Mouse (Mus musculus) hindbrain, embryonic 14.5 days (tissue): Measurements from ENCODE around the gene Setdb2. TPM values are rescaled to one million over a fixed set of nuclear protein-coding genes. Genes with fewer than 3 reads are reported as not detected.
A peak's percentile ranks its signal among the peaks of the same experiment; 100 is the strongest.
"Not testable (repeated sequence)": the region's sequence is repeated elsewhere in the genome, so short reads cannot be mapped to it uniquely, and the experiment has no call there.

Source experiments
- ATAC-seq: fragments of 200-750 bp; cut with Nextera tagmentation; 2 replicates; pipeline ENCODE4 v1.8.0; 2017; ENCODE audit warnings: moderate number of reproducible peaks, mild to moderate bottlenecking, moderate TSS enrichment, moderate library complexity; ENCODE audit not compliant: low FRiP score
- DNase-seq: peaks from one replicate; pipeline ENCODE4 v3.0.0-alpha.2; 2015; ENCODE audit warnings: low spot score
- H3K27ac ChIP-seq: fragments of 300-500 bp; sonication (generic); 2 replicates; pipeline ENCODE4 v1.5.1; 2014; ENCODE audit warnings: mild to moderate bottlenecking, moderate library complexity
- H3K27me3 ChIP-seq: fragments of 300-500 bp; sonication (generic); 2 replicates; pipeline ENCODE4 v1.6.1; 2014; ENCODE audit warnings: mild to moderate bottlenecking, low read length, mixed read lengths; ENCODE audit not compliant: control insufficient read depth, insufficient read depth
- H3K36me3 ChIP-seq: fragments of 300-500 bp; sonication (generic); replicated peaks from 2 replicates; pipeline ENCODE4 v1.6.1; 2014; ENCODE audit not compliant: control insufficient read depth, insufficient read depth
- H3K4me1 ChIP-seq: fragments of 300-500 bp; sonication (generic); replicated peaks from 2 replicates; pipeline ENCODE4 v1.6.1; 2014; ENCODE audit warnings: antibody characterized with exemption, low read length, mixed read lengths; ENCODE audit not compliant: control insufficient read depth, insufficient read depth
- H3K4me2 ChIP-seq: fragments of 300-500 bp; sonication (generic); replicated peaks from 2 replicates; pipeline ENCODE4 v1.6.1; 2014; ENCODE audit warnings: mild to moderate bottlenecking, moderate library complexity
- H3K4me3 ChIP-seq: fragments of 300-500 bp; sonication (generic); replicated peaks from 2 replicates; pipeline ENCODE4 v1.5.1; 2014; ENCODE audit warnings: mild to moderate bottlenecking, low read length
- H3K9ac ChIP-seq: fragments of 300-500 bp; sonication (generic); 2 replicates; pipeline ENCODE4 v1.6.1; 2014
- H3K9me3 ChIP-seq: fragments of 300-500 bp; sonication (generic); 2 replicates; pipeline ENCODE4 v1.6.1; 2016; ENCODE audit warnings: low read length; ENCODE audit not compliant: control insufficient read depth
- WGBS: fragments of 180-500 bp; shearing (Covaris S2); extraction: QIAGEN DNeasy Blood & Tissue Kit; methylation state at CpG from one replicate; pipeline ENCODE4 v1.1.7; 2014; 5-methylcytosine and 5-hydroxymethylcytosine counted together
- polyA plus RNA-seq: library from polyadenylated mRNA; unstranded; fragments of >200 nt; fragmentation: Nextera tagmentation; extraction: Ambion mirVana; gene quantifications from 2 replicates; pipeline ENCODE4 v1.2.1, GENCODE M21; 2014

The Setdb2 gene
- polyA plus RNA-seq, 1 experiment from 2014 or later = 6.3 TPM

DNA sequence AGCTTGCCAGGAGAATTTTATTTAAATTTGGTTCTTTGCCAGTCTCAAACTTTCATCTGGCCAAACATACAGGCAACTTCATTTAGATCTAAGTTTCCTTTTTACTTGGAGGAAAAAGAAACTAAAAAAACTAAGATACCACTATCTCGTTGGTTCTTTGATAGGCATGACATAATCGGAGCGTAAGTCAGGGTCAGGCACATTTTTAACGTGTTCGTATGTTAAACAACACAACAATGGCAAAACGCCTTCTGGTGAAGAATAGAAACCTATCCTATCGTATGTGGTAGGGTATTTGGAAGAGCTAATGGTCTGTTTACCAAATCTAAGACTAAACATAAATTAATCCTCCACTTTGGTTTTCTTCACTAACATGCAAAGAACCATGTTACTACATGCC is 645 bp downstream of the Setdb2 start:
- Histone ChIP-seq H3K36me3 (no peaks in the 10 kb centered on the region), H3K27me3 (no peaks in the 10 kb centered on the region), H3K4me2 (peak overlapping the region; percentile 92), H3K27ac (no peak overlapping the region), H3K9ac (peak overlapping the region; percentile 62), H3K9me3 (no peaks in the 10 kb centered on the region), H3K4me1 (peaks cover 5% of the 10 kb centered on the region), H3K4me3 (peak overlapping the region; percentile 79)
- ATAC-seq (no peak), DNase-seq (peak; percentile 36)
- WGBS = 14% methylated on average over 7 of the region's 7 CpGs

DNA sequence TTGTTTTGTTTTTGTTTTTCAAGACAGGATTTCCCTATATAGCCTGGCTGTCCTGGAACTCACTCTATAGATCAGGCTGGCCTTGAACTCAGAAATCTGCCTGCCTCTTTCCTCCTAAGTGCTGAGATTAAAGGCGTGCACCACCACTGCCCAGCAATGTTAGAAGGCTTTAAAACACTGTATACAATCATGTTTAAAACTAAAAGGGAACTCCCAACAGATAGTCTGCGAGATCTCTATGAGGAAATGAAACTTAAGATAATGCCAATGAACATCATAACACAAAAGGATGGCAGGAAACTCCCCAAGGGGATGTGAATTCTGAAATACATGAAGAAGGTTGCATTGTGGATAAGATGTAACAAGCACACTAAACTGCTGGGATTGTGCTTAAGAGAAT is 2.2 kb downstream of the Setdb2 start:
- ATAC-seq (no peak), DNase-seq (no peak)
- no peaks in the 10 kb centered on the region for H3K36me3 ChIP-seq
- H3K4me1 ChIP-seq = peaks cover 5% of the 10 kb centered on the region
- no peak overlapping the region for H3K4me3 ChIP-seq
- no peak overlapping the region for H3K4me2 ChIP-seq
- WGBS = 97% methylated on average over 2 of the region's 2 CpGs
- no peak overlapping the region for H3K27ac ChIP-seq
- no peaks in the 10 kb centered on the region for H3K9me3 ChIP-seq
- H3K9ac ChIP-seq = no peak overlapping the region
- H3K27me3 ChIP-seq = no peaks in the 10 kb centered on the region

DNA sequence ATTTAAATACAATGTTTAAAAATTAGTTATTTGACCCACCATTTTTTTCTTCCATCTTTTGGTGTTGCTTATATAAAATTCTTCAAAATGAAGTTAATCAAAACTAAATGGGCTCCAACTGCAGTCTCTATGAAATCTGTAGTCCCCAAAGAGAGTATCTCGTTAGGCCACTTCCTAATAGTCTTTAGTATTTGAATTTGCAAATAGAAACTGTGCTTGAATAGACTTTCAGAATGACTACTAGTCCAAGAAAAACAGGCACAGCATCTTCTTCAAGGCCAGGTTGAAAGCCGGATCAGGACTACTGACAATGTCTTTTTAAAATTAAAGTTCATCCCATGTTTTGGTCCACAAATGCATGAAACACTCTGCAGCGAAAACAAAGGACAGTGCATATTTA is 3.3 kb downstream of the Setdb2 start:
- H3K4me3 ChIP-seq = no peak overlapping the region

DNA sequence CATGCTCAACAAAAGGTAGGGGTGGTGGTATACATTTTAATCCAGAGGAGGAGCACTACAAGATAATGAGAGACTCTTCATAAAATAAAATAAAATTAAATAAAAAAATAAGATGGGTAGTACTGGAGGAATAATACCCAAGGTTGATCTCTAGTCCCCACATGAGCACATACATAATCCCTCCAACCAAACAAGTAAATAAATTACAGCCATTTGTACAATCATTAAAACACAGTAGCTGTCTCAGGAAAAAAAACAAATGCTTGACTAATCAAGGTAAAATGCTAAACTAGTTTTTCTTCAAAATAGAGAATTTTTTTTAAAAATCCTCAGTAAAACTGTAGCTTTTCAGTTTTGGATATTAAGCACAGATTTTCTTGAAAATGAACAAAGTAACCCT is 5.5 kb downstream of the Setdb2 start:
- ATAC-seq (no peak), DNase-seq (no peak)
- no peak overlapping the region for H3K27ac ChIP-seq
- no peaks in the 10 kb centered on the region for H3K9me3 ChIP-seq
- H3K4me2 ChIP-seq = no peak overlapping the region
- H3K27me3 ChIP-seq = no peaks in the 10 kb centered on the region
- H3K4me3 ChIP-seq = no peak overlapping the region
- H3K4me1 ChIP-seq = peaks cover 5% of the 10 kb centered on the region
- no peak overlapping the region for H3K9ac ChIP-seq
- H3K36me3 ChIP-seq = no peaks in the 10 kb centered on the region

More for the DNA sequence above, 3.3 kb downstream of the Setdb2 start:
- H3K4me2 ChIP-seq = no peak overlapping the region
- ATAC-seq (no peak), DNase-seq (no peak)
- no peak overlapping the region for H3K27ac ChIP-seq
- no peaks in the 10 kb centered on the region for H3K27me3 ChIP-seq
- 94% methylated on average over 3 of the region's 3 CpGs for WGBS
- no peaks in the 10 kb centered on the region for H3K36me3 ChIP-seq
- no peaks in the 10 kb centered on the region for H3K9me3 ChIP-seq
- H3K9ac ChIP-seq = no peak overlapping the region
- peaks cover 5% of the 10 kb centered on the region for H3K4me1 ChIP-seq

DNA sequence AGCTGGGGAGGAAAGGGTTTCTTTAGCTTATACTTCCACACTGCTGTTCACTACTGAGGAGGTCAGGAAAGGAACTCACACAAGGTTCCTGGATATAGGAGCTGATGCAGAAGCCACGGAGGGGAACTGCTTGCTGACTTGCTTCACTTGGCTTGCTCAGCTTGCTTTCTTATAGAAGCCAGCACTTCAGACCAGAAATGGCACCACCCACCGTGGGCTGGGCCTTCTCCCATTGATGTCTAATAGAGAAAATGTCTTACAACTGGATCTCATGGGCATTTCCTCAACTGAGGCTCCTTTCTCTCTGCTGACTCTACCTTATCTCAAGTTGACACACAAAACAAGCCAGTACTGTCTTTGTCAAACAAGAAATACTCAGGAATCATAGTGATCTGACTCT is 6.8 kb downstream of the Setdb2 start:
- H3K9ac ChIP-seq = no peak overlapping the region
- H3K9me3 ChIP-seq = no peaks in the 10 kb centered on the region
- 71% methylated on average over 2 of the region's 2 CpGs for WGBS
- no peak overlapping the region for H3K4me2 ChIP-seq
- H3K27me3 ChIP-seq = no peaks in the 10 kb centered on the region
- no peaks in the 10 kb centered on the region for H3K36me3 ChIP-seq
- H3K4me3 ChIP-seq = no peak overlapping the region
- no peaks in the 10 kb centered on the region for H3K4me1 ChIP-seq
- ATAC-seq = no peak
- no peak for DNase-seq
- no peak overlapping the region for H3K27ac ChIP-seq

DNA sequence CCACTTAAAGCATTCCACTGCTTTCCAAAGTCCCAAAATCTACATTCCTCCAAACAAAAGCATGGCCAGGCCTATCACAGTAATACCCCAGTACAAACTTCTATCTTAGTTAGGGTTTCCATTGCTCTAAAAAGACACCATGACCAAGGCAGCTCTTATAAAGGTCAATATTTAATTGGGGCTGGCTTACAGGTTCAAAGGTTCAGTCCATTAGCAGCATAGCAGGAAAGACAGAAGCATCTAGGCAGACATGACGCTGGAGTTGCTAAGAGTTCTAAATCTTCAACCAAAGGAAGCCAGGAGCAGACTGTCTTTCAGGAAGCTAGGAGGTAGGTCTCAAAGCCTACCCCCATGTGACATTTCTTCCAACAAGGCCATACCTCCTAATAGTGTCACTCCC is 10.1 kb downstream of the Setdb2 start:
- H3K9me3 ChIP-seq = no peaks in the 10 kb centered on the region
- H3K36me3 ChIP-seq = no peaks in the 10 kb centered on the region
- H3K4me1 ChIP-seq = no peaks in the 10 kb centered on the region
- DNase-seq (no peak), ATAC-seq (no peak)
- WGBS = 96% methylated on average over 1 of the region's 1 CpGs
- no peak overlapping the region for H3K4me3 ChIP-seq
- no peak overlapping the region for H3K27ac ChIP-seq
- H3K4me2 ChIP-seq = no peak overlapping the region
- no peak overlapping the region for H3K9ac ChIP-seq
- H3K27me3 ChIP-seq = no peaks in the 10 kb centered on the region

DNA sequence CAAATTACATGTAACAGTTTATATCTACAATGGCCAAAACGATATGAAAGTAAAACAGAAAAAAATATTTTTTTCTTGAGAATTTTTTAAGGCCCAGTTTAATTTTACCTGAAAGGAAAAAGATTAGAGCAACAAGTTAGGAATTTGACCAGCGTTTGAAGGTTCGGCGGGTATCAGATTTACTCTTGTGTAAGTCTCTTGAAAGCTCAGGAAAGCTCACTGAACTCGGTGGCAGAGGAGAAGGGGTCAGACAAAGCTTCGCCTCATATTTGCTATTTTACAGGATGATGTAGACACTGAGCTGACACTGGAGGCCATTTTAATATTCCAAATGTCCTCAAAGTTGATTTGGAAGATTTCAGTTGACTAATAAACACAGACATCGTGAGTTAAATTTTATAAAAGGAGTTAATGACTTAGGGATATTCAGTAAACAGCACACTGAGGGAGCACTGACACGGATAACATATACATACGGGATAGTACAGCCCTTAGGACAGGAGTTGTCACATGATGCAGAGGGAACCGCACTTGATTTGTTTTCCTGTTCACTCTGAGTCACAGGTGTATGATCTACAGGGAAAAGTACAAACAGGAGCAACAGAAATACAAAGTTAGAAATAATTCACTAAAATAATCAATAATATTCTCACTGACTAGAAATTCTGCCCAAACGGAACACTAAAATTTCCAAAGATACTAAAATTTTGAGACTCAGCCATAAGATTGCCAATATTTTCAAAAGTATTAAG is 17.6 kb downstream of the Setdb2 start:
- 91% methylated on average over 11 of the region's 11 CpGs for WGBS
- no peak for ATAC-seq
- no peak overlapping the region for H3K4me3 ChIP-seq
- no peaks in the 10 kb centered on the region for H3K9me3 ChIP-seq
- no peak overlapping the region for H3K27ac ChIP-seq
- no peaks in the 10 kb centered on the region for H3K27me3 ChIP-seq
- DNase-seq = no peak
- H3K4me1 ChIP-seq = no peaks in the 10 kb centered on the region
- H3K9ac ChIP-seq = no peak overlapping the region
- H3K4me2 ChIP-seq = no peak overlapping the region
- 0 out of 2 replicates have a peak, but pooled peaks cover 7% of the 10 kb centered on the region for H3K36me3 ChIP-seq

DNA sequence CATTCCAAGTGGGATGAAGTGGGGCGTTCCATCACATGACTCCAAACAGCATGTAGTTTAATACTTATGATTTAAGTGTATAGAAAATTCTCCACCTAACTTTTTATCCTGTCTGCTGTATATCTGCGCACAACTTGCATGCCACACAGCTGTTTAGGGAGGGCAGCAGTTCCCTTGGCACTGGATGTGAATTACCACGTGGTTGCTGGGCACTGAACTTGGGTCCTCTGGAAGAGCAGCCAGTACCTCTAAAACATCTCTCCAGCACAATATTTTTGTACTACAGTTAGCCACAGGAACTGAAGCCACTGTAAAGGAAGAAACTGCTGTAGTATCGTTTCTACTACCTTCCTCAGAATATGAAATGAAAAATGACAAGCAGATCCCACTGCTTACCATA is 22.5 kb downstream of the Setdb2 start:
- Histone ChIP-seq H3K27me3 (no peaks in the 10 kb centered on the region), H3K4me1 (no peaks in the 10 kb centered on the region), H3K4me3 (no peak overlapping the region), H3K4me2 (no peak overlapping the region), H3K9me3 (no peaks in the 10 kb centered on the region), H3K27ac (no peak overlapping the region), H3K36me3 (peaks cover 25% of the 10 kb centered on the region), H3K9ac (no peak overlapping the region)
- DNase-seq (no peak), ATAC-seq (no peak)
- WGBS = 92% methylated on average over 4 of the region's 4 CpGs

DNA sequence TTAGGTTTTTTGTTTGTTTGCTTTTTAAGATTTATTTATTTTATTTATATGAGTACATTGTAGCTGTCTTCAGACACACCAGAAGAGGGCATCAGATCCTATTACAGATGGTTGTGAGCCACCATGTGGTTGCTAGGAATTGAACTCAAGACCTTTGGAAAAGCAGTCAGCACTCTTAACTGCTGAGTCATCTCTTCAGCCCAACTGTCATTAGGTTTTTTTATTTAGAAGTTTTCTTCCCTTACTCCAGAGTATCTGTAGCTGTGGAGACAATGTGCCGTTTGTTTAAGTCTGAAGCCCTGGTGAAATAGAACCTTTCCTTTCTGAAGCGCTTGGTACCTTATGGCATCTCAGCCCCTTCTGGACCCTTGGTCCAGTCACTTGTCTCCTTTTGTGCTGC is 25.7 kb downstream of the Setdb2 start:
- not testable (repeated sequence) for H3K27me3 ChIP-seq, H3K4me3 ChIP-seq, H3K9ac ChIP-seq, H3K27ac ChIP-seq, H3K4me1 ChIP-seq, DNase-seq, H3K9me3 ChIP-seq, H3K4me2 ChIP-seq, ATAC-seq
- WGBS = 98% methylated on average over 2 of the region's 2 CpGs
- H3K36me3 ChIP-seq = peaks cover 25% of the 10 kb centered on the region

DNA sequence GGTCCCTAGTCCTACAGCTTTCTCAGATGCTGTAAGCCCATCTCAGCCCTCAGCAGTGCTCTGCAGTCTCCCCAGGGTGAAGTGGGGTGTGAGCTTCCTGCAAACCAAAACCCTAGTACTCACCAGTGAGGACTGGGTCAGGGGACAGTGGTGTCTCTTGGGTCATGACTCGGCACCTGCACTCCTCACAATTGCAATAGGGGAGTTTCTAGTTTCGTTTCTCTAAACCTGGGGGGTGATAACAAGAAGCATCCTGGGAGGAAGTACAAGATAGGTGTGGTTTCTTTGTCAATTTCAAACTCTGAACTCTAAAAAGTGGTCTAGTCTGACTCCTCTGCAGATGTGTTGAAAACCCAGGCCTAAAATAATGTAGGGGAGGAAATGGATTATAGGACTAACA is 43.7 kb downstream of the Setdb2 start:
- Histone ChIP-seq H3K36me3 (peaks cover 4% of the 10 kb centered on the region), H3K4me2 (no peak overlapping the region), H3K27ac (no peak overlapping the region), H3K27me3 (no peaks in the 10 kb centered on the region), H3K9me3 (no peaks in the 10 kb centered on the region), H3K4me3 (no peak overlapping the region), H3K9ac (no peak overlapping the region), H3K4me1 (no peaks in the 10 kb centered on the region)
- no peak for ATAC-seq
- DNase-seq = no peak
- WGBS = 84% methylated on average over 2 of the region's 2 CpGs
